Mouse (Mus musculus) liver (tissue): ENCODE results near the gene Ipmk.
"Not testable (repeated sequence)": the region's sequence is repeated elsewhere in the genome, so short reads cannot be mapped to it uniquely, and the experiment has no call there.

Source experiments
- DNase-seq: peaks from one replicate; pipeline ENCODE4 v3.0.0-alpha.2; 2020; ENCODE audit warnings: mixed read lengths

The Ipmk gene

GRCm38 (mm10) chr10:71428246-71428864, 80.8 kb downstream of the Ipmk start:
- DNase-seq = peak; percentile 24

- DNase-seq = no peak
These were observed 83.1 kb downstream of the Ipmk start for GRCm38 (mm10) chr10:71430661-71431060.

- no peak for DNase-seq
These were observed 95.5 kb downstream of the Ipmk start for GRCm38 (mm10) chr10:71443086-71443485.

- no peak for DNase-seq
These were observed 100.1 kb downstream of the Ipmk start for GRCm38 (mm10) chr10:71447661-71448060.

- DNase-seq = no peak
These were observed 100.7 kb downstream of the Ipmk start for GRCm38 (mm10) chr10:71448284-71448683.

- DNase-seq = no peak
These were observed 107.8 kb downstream of the Ipmk start for GRCm38 (mm10) chr10:71455355-71455754.

GRCm38 (mm10) chr10:71462371-71462770, 114.8 kb downstream of the Ipmk start:
- DNase-seq = not testable (repeated sequence)

GRCm38 (mm10) chr10:71464417-71464816, 116.9 kb downstream of the Ipmk start:
- no peak for DNase-seq

GRCm38 (mm10) chr10:71468315-71468714, 120.8 kb downstream of the Ipmk start:
- DNase-seq = no peak

GRCm38 (mm10) chr10:71469751-71470150, 122.2 kb downstream of the Ipmk start:
- DNase-seq = no peak

- DNase-seq = no peak
These were observed 124.5 kb downstream of the Ipmk start for GRCm38 (mm10) chr10:71472033-71472432.

GRCm38 (mm10) chr10:71473590-71473989, 126.0 kb downstream of the Ipmk start:
- DNase-seq = no peak

GRCm38 (mm10) chr10:71476471-71477080, 129.0 kb downstream of the Ipmk start:
- no peak for DNase-seq

GRCm38 (mm10) chr10:71477147-71477546, 129.6 kb downstream of the Ipmk start:
- DNase-seq = no peak

- peak; percentile 57 for DNase-seq
These were observed 132.2 kb downstream of the Ipmk start for GRCm38 (mm10) chr10:71479700-71480325.
